Mouse (Mus musculus): ENCODE measurements at regions not wholly inside any gene's neighbourhood (a gene's known extent, or its start where the extent isn't known, plus 50 kb on each side); places are given as distances from the start of the nearest gene placed in this dataset.

DNA sequence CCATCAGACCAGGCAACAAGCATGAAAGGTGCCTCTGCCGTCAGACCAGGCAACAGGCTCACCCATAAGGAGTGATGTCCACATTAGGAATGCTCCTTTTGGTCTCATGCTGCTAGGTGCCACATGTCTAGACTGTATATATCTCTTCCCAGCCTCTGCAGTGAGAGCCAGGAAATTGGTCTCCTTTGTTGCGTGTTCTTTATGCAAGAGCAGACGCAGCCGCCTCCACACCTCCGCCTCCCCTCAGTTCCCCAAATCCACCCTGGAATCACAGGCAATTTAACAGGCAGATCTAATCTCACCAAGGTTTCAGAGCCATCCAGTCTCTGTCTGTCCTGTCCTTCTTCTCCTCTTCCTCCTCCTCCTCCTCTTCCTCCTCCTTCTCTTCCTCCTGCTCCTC lies 207.0 kb downstream of the CK137956 start:
- TF ChIP-seq CTCF (conservative IDR thresholded peaks at IDR 0.05; ENCODE audit: low read length), result no peak
- no peak for TF ChIP-seq POU5F1 (IDR thresholded peaks at IDR 0.05; ENCODE audit: borderline replicate concordance, low read length)
